Mouse (Mus musculus) ES-E14 (cell line): Measurements from ENCODE around the gene Pdia4. TPM values are rescaled to one million over a fixed set of nuclear protein-coding genes. Genes with fewer than 3 reads are reported as not detected.
"Not testable (repeated sequence)": the region's sequence is repeated elsewhere in the genome, so short reads cannot be mapped to it uniquely, and the experiment has no call there.

Source experiments
- DNase-seq: peaks from one replicate; pipeline ENCODE4 v3.0.0-alpha.2; 2013; ENCODE audit warnings: low read depth, low spot score
- H3K27ac ChIP-seq: 2 replicates; pipeline ENCODE4 v1.5.1; 2012; ENCODE audit warnings: low read depth, mild to moderate bottlenecking, low read length, moderate library complexity, mixed read lengths; ENCODE audit not compliant: poor library complexity, insufficient read depth, severe bottlenecking
- H3K36me3 ChIP-seq: 2 replicates; pipeline ENCODE4 v1.6.1; 2012; ENCODE audit warnings: mild to moderate bottlenecking, low read length, moderate library complexity, mixed read lengths; ENCODE audit not compliant: control insufficient read depth, poor library complexity, insufficient read depth, severe bottlenecking
- H3K4me1 ChIP-seq, 2 experiments: fragments of 150-350 bp in 1 of 2; sonication (generic) in 1 of 2; 2 replicates each; pipeline ENCODE4 v1.6.1; 2012; ENCODE audit warnings: low read length in 2 of 2, mild to moderate bottlenecking in 1 of 2, mixed read lengths in 1 of 2; ENCODE audit not compliant: control insufficient read depth in 2 of 2, insufficient read depth in 2 of 2, poor library complexity in 1 of 2
- H3K4me3 ChIP-seq, 2 experiments: fragments of 150-350 bp in 1 of 2; sonication (generic) in 1 of 2; 2 replicates each; pipeline ENCODE4 v1.5.1; 2012; ENCODE audit warnings: low read length in 2 of 2, low read depth in 1 of 2, mild to moderate bottlenecking in 1 of 2, mixed read lengths in 1 of 2; ENCODE audit not compliant: insufficient read depth in 1 of 2, poor library complexity in 1 of 2, severe bottlenecking in 1 of 2
- H3K9ac ChIP-seq: 2 replicates; pipeline ENCODE4 v1.6.1; 2012; ENCODE audit warnings: low read depth, mild to moderate bottlenecking, low read length, mixed read lengths; ENCODE audit not compliant: poor library complexity, insufficient read depth, severe bottlenecking
- H3K9me3 ChIP-seq: fragments of 150-350 bp; sonication (generic); 2 replicates; pipeline ENCODE4 v1.6.1; 2012; ENCODE audit warnings: low read depth, mild to moderate bottlenecking, low read length; ENCODE audit not compliant: control insufficient read depth, insufficient read depth
- in situ Hi-C, 2 experiments: fragments of 600-800 bp; cut with MboI; formaldehyde crosslinking; loops; one replicate each; pipeline ENCODE4 v1.15.1; 2025; ENCODE audit warnings: low sequenced_read_pairs in 2 of 2, inconsistent platforms in 1 of 2; ENCODE audit not compliant: unreplicated experiment in 2 of 2
- total RNA-seq: library from RNA; depleted of rRNA; stranded (reverse); fragments of 300-350 nt; gene quantifications from 2 replicates; pipeline ENCODE4 v1.2.3, GENCODE M21; 2012

Pdia4 gene
- total RNA-seq, 1 experiment: 429 TPM

- H3K4me1 ChIP-seq, H3K9ac ChIP-seq, H3K27ac ChIP-seq, H3K36me3 ChIP-seq, in situ Hi-C loops, H3K4me3 ChIP-seq, DNase-seq, H3K9me3 ChIP-seq: not testable (repeated sequence)
Measured at GRCm38 (mm10) chr6:47767355-47767754, 45.9 kb downstream of the Pdia4 start.

GRCm38 (mm10) chr6:47762686-47763085 is 50.5 kb downstream of the Pdia4 start:
- H3K36me3 ChIP-seq, DNase-seq, H3K9me3 ChIP-seq, H3K4me3 ChIP-seq, H3K9ac ChIP-seq, H3K27ac ChIP-seq, H3K4me1 ChIP-seq, in situ Hi-C loops: not testable (repeated sequence)

- H3K4me3 ChIP-seq, H3K4me1 ChIP-seq, H3K9me3 ChIP-seq, H3K36me3 ChIP-seq, in situ Hi-C loops, DNase-seq, H3K27ac ChIP-seq, H3K9ac ChIP-seq: not testable (repeated sequence)
Measured at GRCm38 (mm10) chr6:47759406-47759805, 53.8 kb downstream of the Pdia4 start.

GRCm38 (mm10) chr6:47757849-47758248 is 55.4 kb downstream of the Pdia4 start:
- peak overlapping the region in 1 of 2 experiments; percentile 33; a peak in 2 of 4 replicates for H3K4me3 ChIP-seq
- H3K9ac ChIP-seq, DNase-seq, in situ Hi-C loops, H3K9me3 ChIP-seq, H3K4me1 ChIP-seq, H3K27ac ChIP-seq, H3K36me3 ChIP-seq: not testable (repeated sequence)

- DNase-seq, H3K9me3 ChIP-seq, H3K36me3 ChIP-seq, in situ Hi-C loops, H3K4me3 ChIP-seq, H3K27ac ChIP-seq, H3K9ac ChIP-seq, H3K4me1 ChIP-seq: not testable (repeated sequence)
Measured at GRCm38 (mm10) chr6:47757429-47757828, 55.8 kb downstream of the Pdia4 start.

GRCm38 (mm10) chr6:47753144-47753543 is 60.1 kb downstream of the Pdia4 start:
- H3K4me3 ChIP-seq, in situ Hi-C loops, DNase-seq: not testable (repeated sequence)

GRCm38 (mm10) chr6:47748306-47748705 is 64.9 kb downstream of the Pdia4 start:
- DNase-seq, H3K9ac ChIP-seq, in situ Hi-C loops, H3K9me3 ChIP-seq, H3K27ac ChIP-seq, H3K4me3 ChIP-seq, H3K36me3 ChIP-seq, H3K4me1 ChIP-seq: not testable (repeated sequence)

More at GRCm38 (mm10) chr6:47753144-47753543, 60.1 kb downstream of the Pdia4 start:
- not testable (repeated sequence) for H3K4me1 ChIP-seq, H3K9ac ChIP-seq, H3K27ac ChIP-seq, H3K9me3 ChIP-seq, H3K36me3 ChIP-seq

- H3K4me3 ChIP-seq, H3K9me3 ChIP-seq, H3K4me1 ChIP-seq, H3K36me3 ChIP-seq, H3K27ac ChIP-seq, DNase-seq, in situ Hi-C loops, H3K9ac ChIP-seq: not testable (repeated sequence)
Measured at GRCm38 (mm10) chr6:47747886-47748285, 65.3 kb downstream of the Pdia4 start.
